Mouse (Mus musculus) midbrain, embryonic 14.5 days (tissue): ENCODE results near the gene Olfr324. TPM values are rescaled to one million over a fixed set of nuclear protein-coding genes. Genes with fewer than 3 reads are reported as not detected.

Source experiments
- ATAC-seq: fragments of 200-750 bp; cut with Nextera tagmentation; 2 replicates; pipeline ENCODE4 v1.8.0; 2017; ENCODE audit warnings: moderate number of reproducible peaks, moderate library complexity; ENCODE audit not compliant: low FRiP score, low TSS enrichment
- DNase-seq: peaks from one replicate; pipeline ENCODE4 v3.0.0-alpha.2; 2015
- H3K27ac ChIP-seq: fragments of 300-500 bp; sonication (generic); replicated peaks from 2 replicates; pipeline ENCODE4 v1.5.1; 2014; ENCODE audit warnings: mild to moderate bottlenecking, low read depth, low read length, moderate library complexity
- H3K27me3 ChIP-seq: fragments of 300-500 bp; sonication (generic); 2 replicates; pipeline ENCODE4 v1.6.1; 2014; ENCODE audit warnings: low read length, control low read depth, mixed read lengths; ENCODE audit not compliant: control insufficient read depth, insufficient read depth
- H3K36me3 ChIP-seq: fragments of 300-500 bp; sonication (generic); 2 replicates; pipeline ENCODE4 v1.6.1; 2014; ENCODE audit warnings: low read length, control low read depth; ENCODE audit not compliant: control insufficient read depth, insufficient read depth
- H3K4me1 ChIP-seq: fragments of 300-500 bp; sonication (generic); 2 replicates; pipeline ENCODE4 v1.6.1; 2014; ENCODE audit warnings: mild to moderate bottlenecking, antibody characterized with exemption, low read length, control low read depth; ENCODE audit not compliant: control insufficient read depth, insufficient read depth
- H3K4me2 ChIP-seq: fragments of 300-500 bp; sonication (generic); 2 replicates; pipeline ENCODE4 v1.6.1; 2014; ENCODE audit warnings: mild to moderate bottlenecking, low read length, moderate library complexity
- H3K4me3 ChIP-seq: fragments of 300-500 bp; sonication (generic); replicated peaks from 2 replicates; pipeline ENCODE4 v1.5.1; 2014; ENCODE audit warnings: low read depth, low read length
- H3K9ac ChIP-seq: fragments of 300-500 bp; sonication (generic); replicated peaks from 2 replicates; pipeline ENCODE4 v1.6.1; 2014; ENCODE audit warnings: mild to moderate bottlenecking, low read length, moderate library complexity
- H3K9me3 ChIP-seq: fragments of 300-500 bp; sonication (generic); 2 replicates; pipeline ENCODE4 v1.6.1; 2016; ENCODE audit warnings: low read length, control low read depth, mixed read lengths; ENCODE audit not compliant: control insufficient read depth
- WGBS: fragments of 180-500 bp; shearing (Covaris S2); extraction: QIAGEN DNeasy Blood & Tissue Kit; methylation state at CpG from one replicate; pipeline ENCODE4 v1.1.7; 2014; 5-methylcytosine and 5-hydroxymethylcytosine counted together
- polyA plus RNA-seq: library from polyadenylated mRNA; unstranded; fragments of >200 nt; fragmentation: Nextera tagmentation; extraction: Ambion mirVana; gene quantifications from 2 replicates; pipeline ENCODE4 v1.2.1, GENCODE M21; 2014

Olfr324 gene
- polyA plus RNA-seq: not detected in 2 replicates

- no peaks in the 10 kb centered on the region for H3K4me1 ChIP-seq
- H3K27me3 ChIP-seq: no peaks in the 10 kb centered on the region
- no peaks in the 10 kb centered on the region for H3K36me3 ChIP-seq
- no peak within 1 kb of the TSS for H3K27ac ChIP-seq
- DNase-seq (no peak), ATAC-seq (no peak)
- no peak within 1 kb of the TSS for H3K9ac ChIP-seq
- no peak within 1 kb of the TSS for H3K4me2 ChIP-seq
- H3K4me3 ChIP-seq: no peak within 1 kb of the TSS
- H3K9me3 ChIP-seq: no peaks in the 10 kb centered on the region
- WGBS: 87% methylated on average over 6 of the region's 6 CpGs
Observed at GRCm38 (mm10) chr11:58594814-58595213, at the start of gene Olfr324. TSS of gene Olfr324 (plus strand) at chr11:58595114.

- Histone ChIP-seq H3K27ac (no peak within 1 kb of the TSS), H3K27me3 (no peaks in the 10 kb centered on the region), H3K9me3 (no peaks in the 10 kb centered on the region), H3K9ac (no peak within 1 kb of the TSS), H3K4me1 (no peaks in the 10 kb centered on the region), H3K4me3 (no peak within 1 kb of the TSS), H3K4me2 (no peak within 1 kb of the TSS), H3K36me3 (no peaks in the 10 kb centered on the region)
- DNase-seq (no peak), ATAC-seq (no peak)
- 84% methylated on average over 5 of the region's 5 CpGs for WGBS
Observed at GRCm38 (mm10) chr11:58546322-58546721, 48.6 kb upstream of the Olfr324 start, which contains the start of gene Olfr329-ps. TSS of gene Olfr329-ps (minus strand) at chr11:58546422.

GRCm38 (mm10) chr11:58555536-58555935 is 39.4 kb upstream of the Olfr324 start, which contains the start of gene Olfr328:
TSS of gene Olfr328 (minus strand) at chr11:58555636.
- no peak within 1 kb of the TSS for H3K4me2 ChIP-seq
- no peak for ATAC-seq
- H3K36me3 ChIP-seq: no peaks in the 10 kb centered on the region
- DNase-seq: no peak
- H3K9ac ChIP-seq: no peak within 1 kb of the TSS
- H3K4me3 ChIP-seq: no peak within 1 kb of the TSS
- H3K27ac ChIP-seq: no peak within 1 kb of the TSS
- H3K9me3 ChIP-seq: no peaks in the 10 kb centered on the region
- 88% methylated on average over 1 of the region's 1 CpGs for WGBS
- no peaks in the 10 kb centered on the region for H3K4me1 ChIP-seq
- no peaks in the 10 kb centered on the region for H3K27me3 ChIP-seq

- Histone ChIP-seq H3K4me1 (no peaks in the 10 kb centered on the region), H3K4me3 (no peak within 1 kb of the TSS), H3K9me3 (no peaks in the 10 kb centered on the region), H3K9ac (no peak within 1 kb of the TSS), H3K4me2 (no peak within 1 kb of the TSS), H3K36me3 (no peaks in the 10 kb centered on the region), H3K27me3 (no peaks in the 10 kb centered on the region), H3K27ac (no peak within 1 kb of the TSS)
- ATAC-seq (no peak), DNase-seq (no peak)
- WGBS: 80% methylated on average over 5 of the region's 5 CpGs
Observed at GRCm38 (mm10) chr11:58570405-58570804, 24.5 kb upstream of the Olfr324 start, which contains the start of gene Olfr224. TSS of gene Olfr224 (minus strand) at chr11:58570553.

GRCm38 (mm10) chr11:58577430-58577829 is 17.5 kb upstream of the Olfr324 start, which contains the start of gene Olfr325:
TSS of gene Olfr325 (plus strand) at chr11:58577730.
- Histone ChIP-seq H3K9me3 (no peaks in the 10 kb centered on the region), H3K4me3 (no peak within 1 kb of the TSS), H3K27ac (no peak within 1 kb of the TSS), H3K9ac (no peak within 1 kb of the TSS), H3K4me1 (no peaks in the 10 kb centered on the region), H3K27me3 (no peaks in the 10 kb centered on the region), H3K36me3 (no peaks in the 10 kb centered on the region), H3K4me2 (no peak within 1 kb of the TSS)
- no peak for DNase-seq
- ATAC-seq: no peak
- 82% methylated on average over 1 of the region's 1 CpGs for WGBS

- no peak for ATAC-seq
Observed at GRCm38 (mm10) chr11:58578636-58579035, 16.3 kb upstream of the Olfr324 start.

GRCm38 (mm10) chr11:58587898-58588348 is 7.0 kb upstream of the Olfr324 start:
- DNase-seq: peak; percentile 57
- Histone ChIP-seq H3K9me3 (no peaks in the 10 kb centered on the region), H3K4me1 (no peaks in the 10 kb centered on the region), H3K4me3 (no peak overlapping the region), H3K9ac (no peak overlapping the region), H3K27me3 (no peaks in the 10 kb centered on the region), H3K27ac (no peak overlapping the region), H3K4me2 (no peak overlapping the region), H3K36me3 (no peaks in the 10 kb centered on the region)
- no peak for ATAC-seq
- WGBS: 70% methylated on average over 7 of the region's 7 CpGs

More at GRCm38 (mm10) chr11:58578636-58579035, 16.3 kb upstream of the Olfr324 start:
- Histone ChIP-seq H3K9ac (no peak overlapping the region), H3K4me2 (no peak overlapping the region), H3K27ac (no peak overlapping the region), H3K4me3 (no peak overlapping the region), H3K9me3 (no peaks in the 10 kb centered on the region), H3K4me1 (no peaks in the 10 kb centered on the region), H3K27me3 (no peaks in the 10 kb centered on the region), H3K36me3 (no peaks in the 10 kb centered on the region)
- DNase-seq: no peak
- WGBS: 88% methylated on average over 8 of the region's 8 CpGs

GRCm38 (mm10) chr11:58588620-58589250 is 6.2 kb upstream of the Olfr324 start:
- Histone ChIP-seq H3K4me3 (no peak overlapping the region), H3K36me3 (no peaks in the 10 kb centered on the region), H3K27me3 (no peaks in the 10 kb centered on the region), H3K27ac (no peak overlapping the region), H3K4me1 (no peaks in the 10 kb centered on the region), H3K9me3 (no peaks in the 10 kb centered on the region), H3K4me2 (no peak overlapping the region), H3K9ac (no peak overlapping the region)
- no peak for ATAC-seq
- WGBS: 69% methylated on average over 3 of the region's 3 CpGs
- peak; percentile 32 for DNase-seq

GRCm38 (mm10) chr11:58597837-58598236 is 2.9 kb downstream of the Olfr324 start:
- no peak overlapping the region for H3K9ac ChIP-seq
- no peak for DNase-seq
- ATAC-seq: no peak
- no peak overlapping the region for H3K4me3 ChIP-seq
- no peaks in the 10 kb centered on the region for H3K36me3 ChIP-seq
- 86% methylated on average over 13 of the region's 13 CpGs for WGBS
- no peaks in the 10 kb centered on the region for H3K27me3 ChIP-seq
- no peak overlapping the region for H3K27ac ChIP-seq
- H3K9me3 ChIP-seq: no peaks in the 10 kb centered on the region
- H3K4me2 ChIP-seq: no peak overlapping the region
- H3K4me1 ChIP-seq: no peaks in the 10 kb centered on the region
